Mouse (Mus musculus): Measurements from ENCODE around the gene Glmp.
"Not testable (repeated sequence)": the region's sequence is repeated elsewhere in the genome, so short reads cannot be mapped to it uniquely, and the experiment has no call there.

Gene Glmp

GRCm38 (mm10) chr3:88378599-88378998, 53.8 kb downstream of the Glmp start, which contains the start of gene Bglap2:
TSS of gene Bglap2 (minus strand) at chr3:88378699.
- DNase-seq, result not testable (repeated sequence)
